Mouse (Mus musculus): ENCODE data around the gene Lhfpl1. TPM values are rescaled to one million over a fixed set of nuclear protein-coding genes. Genes with fewer than 3 reads are reported as not detected.

Gene Lhfpl1
- total and polyA plus RNA-seq, 3 experiments = not detected

GRCm38 (mm10) chrX:145362527-145362926 is 13.6 kb upstream of the Lhfpl1 start:
- dilution Hi-C loops (cut with MboI; ENCODE audit: extremely low pct_ligation_motif_present, extremely low pct_unique_long_range_greater_than_20kb, low sequenced_read_pairs) = no loop called here
- in situ Hi-C loops (cut with MboI; ENCODE audit: low pct_ligation_motif_present, low pct_unique_long_range_greater_than_20kb, low sequenced_read_pairs) = no loop called here

GRCm38 (mm10) chrX:145342402-145342801 is 6.5 kb downstream of the Lhfpl1 start:
- no peak overlapping the region for H3K4me2 ChIP-seq (ENCODE audit: insufficient read depth, low read depth, poor library complexity, severe bottlenecking)
- no peaks in the 10 kb centered on the region for H3K36me3 ChIP-seq (replicated peaks in 1 of 2; ENCODE audit: control insufficient read depth in 1 of 2, insufficient read depth in 1 of 2, low read length in 1 of 2)
- H3K9ac ChIP-seq (ENCODE audit: insufficient read depth, low read depth) = no peak overlapping the region
- TF ChIP-seq RCOR1 (conservative IDR thresholded peaks at IDR 0.05; ENCODE audit: low read depth, low read length) (no peak), KAT2A (IDR thresholded peaks at IDR 0.05; ENCODE audit: insufficient replicate concordance, low read length) (no peak), E2F4 (IDR thresholded peaks at IDR 0.05; ENCODE audit: insufficient replicate concordance, low read depth, low read length) (no peak), POLR2A (IDR thresholded peaks at IDR 0.05; ENCODE audit: low read depth, low read length) (no peak), RAD21 (IDR thresholded peaks at IDR 0.05; ENCODE audit: low read depth, low read length) (no peak), UBTF (IDR thresholded peaks at IDR 0.05; ENCODE audit: low read depth, low read length) (no peak)
- no peak overlapping the region for H3K27ac ChIP-seq (ENCODE audit: insufficient read depth, low read depth)
- no peaks in the 10 kb centered on the region for H3K9me3 ChIP-seq (replicated peaks; ENCODE audit: low read length)
- dilution Hi-C loops (cut with MboI; ENCODE audit: extremely low pct_ligation_motif_present, extremely low pct_unique_long_range_greater_than_20kb, low sequenced_read_pairs) (no loop called here), in situ Hi-C loops (cut with MboI; ENCODE audit: low pct_ligation_motif_present, low pct_unique_long_range_greater_than_20kb, low sequenced_read_pairs) (no loop called here)
- H3K79me2 ChIP-seq (replicated peaks; ENCODE audit: control insufficient read depth, extremely low read depth, insufficient read depth, poor library complexity, severe bottlenecking) = no peaks in the 10 kb centered on the region
- H3K4me1 ChIP-seq (ENCODE audit: control insufficient read depth in 1 of 2, insufficient read depth in 2 of 2) = no peaks in the 10 kb centered on the region
- DNase-seq (ENCODE audit: extremely low read depth) = no peak
- H3K4me3 ChIP-seq (replicated peaks in 1 of 3; ENCODE audit: low read depth in 2 of 3, low read length in 2 of 3, poor library complexity in 1 of 3) = no peak overlapping the region
- H3K27me3 ChIP-seq (replicated peaks) = no peaks in the 10 kb centered on the region

More at GRCm38 (mm10) chrX:145362527-145362926, 13.6 kb upstream of the Lhfpl1 start:
- Histone ChIP-seq H3K36me3 (replicated peaks in 1 of 2; ENCODE audit: control insufficient read depth in 1 of 2, insufficient read depth in 1 of 2, low read length in 1 of 2) (no peaks in the 10 kb centered on the region), H3K4me3 (replicated peaks in 1 of 3; ENCODE audit: low read depth in 2 of 3, low read length in 2 of 3, poor library complexity in 1 of 3) (no peak overlapping the region), H3K27ac (ENCODE audit: insufficient read depth, low read depth) (no peak overlapping the region), H3K4me1 (ENCODE audit: control insufficient read depth in 1 of 2, insufficient read depth in 2 of 2) (no peaks in the 10 kb centered on the region), H3K79me2 (replicated peaks; ENCODE audit: control insufficient read depth, extremely low read depth, insufficient read depth, poor library complexity, severe bottlenecking) (no peaks in the 10 kb centered on the region), H3K27me3 (replicated peaks) (no peaks in the 10 kb centered on the region), H3K9me3 (replicated peaks; ENCODE audit: low read length) (peaks cover 6% of the 10 kb centered on the region), H3K9ac (ENCODE audit: insufficient read depth, low read depth) (no peak overlapping the region), H3K4me2 (ENCODE audit: insufficient read depth, low read depth, poor library complexity, severe bottlenecking) (no peak overlapping the region)
- TF ChIP-seq ZC3H11A (IDR thresholded peaks at IDR 0.05; ENCODE audit: low read depth, low read length) (no peak), PAX5 (IDR thresholded peaks at IDR 0.05; ENCODE audit: low read length) (no peak), MEF2A (IDR thresholded peaks at IDR 0.05; ENCODE audit: borderline replicate concordance, low read depth, low read length) (no peak), KAT2A (IDR thresholded peaks at IDR 0.05; ENCODE audit: insufficient replicate concordance, low read length) (no peak), ZNF384 (IDR thresholded peaks at IDR 0.05; ENCODE audit: low read depth, low read length) (no peak), E2F4 (IDR thresholded peaks at IDR 0.05; ENCODE audit: insufficient replicate concordance, low read depth, low read length) (no peak), UBTF (IDR thresholded peaks at IDR 0.05; ENCODE audit: low read depth, low read length) (no peak), MAX (IDR thresholded peaks at IDR 0.05; ENCODE audit: low read length) (no peak), USF1 (IDR thresholded peaks at IDR 0.05; ENCODE audit: low read depth, low read length) (no peak), ZKSCAN1 (IDR thresholded peaks at IDR 0.05; ENCODE audit: borderline replicate concordance, low read depth, low read length) (no peak), NRF1 (IDR thresholded peaks at IDR 0.05; ENCODE audit: low read depth, low read length) (no peak), EP300 (IDR thresholded peaks at IDR 0.05; ENCODE audit: low read length) (no peak), JUN (IDR thresholded peaks at IDR 0.05; ENCODE audit: insufficient read depth, low read depth, low read length) (no peak), CHD1 (IDR thresholded peaks at IDR 0.05; ENCODE audit: low read depth, low read length) (no peak), MXI1 (IDR thresholded peaks at IDR 0.05; ENCODE audit: low read depth, low read length) (no peak), ELF1 (IDR thresholded peaks at IDR 0.05; ENCODE audit: low read depth, low read length) (no peak), IRF4 (IDR thresholded peaks at IDR 0.05; ENCODE audit: low read depth, low read length) (no peak), MAFK (IDR thresholded peaks at IDR 0.05; ENCODE audit: insufficient replicate concordance, low read length) (no peak)
- DNase-seq (ENCODE audit: extremely low read depth) = no peak
